Mouse (Mus musculus): ENCODE data around the gene Gal3st1.

GRCm38 (mm10) chr11:3978421-3978820 lies 5.0 kb upstream of the Gal3st1 start:
- TF ChIP-seq CTCF (IDR thresholded peaks at IDR 0.05; ENCODE audit: low read depth, low read length) (no peak), POLR2A (IDR thresholded peaks at IDR 0.05; ENCODE audit: insufficient read depth, low read length) (no peak), EP300 (IDR thresholded peaks at IDR 0.05; ENCODE audit: insufficient read depth, low read depth, low read length) (no peak)
